Mouse (Mus musculus): ENCODE data around the gene Dusp8. TPM values are rescaled to one million over a fixed set of nuclear protein-coding genes. Genes with fewer than 3 reads are reported as not detected.
"Not testable (repeated sequence)": the region's sequence is repeated elsewhere in the genome, so short reads cannot be mapped to it uniquely, and the experiment has no call there.

The Dusp8 gene
- total RNA-seq (2021) = 10 to 100 TPM; 29.2 to 35.4 TPM
- long read RNA-seq, experiment 1, full-length matches to known transcripts = 3 of 12 reads
- long read RNA-seq, experiment 1, partial matches to known transcripts = 1 of 12 reads
- long read RNA-seq, experiment 1, other reads (novel, unspliced or antisense) = 8 of 12 reads
- long read RNA-seq, experiment 2, full-length matches to known transcripts = 4 of 12 reads
- long read RNA-seq, experiment 2, partial matches to known transcripts = 1 of 12 reads
- long read RNA-seq, experiment 2, other reads (novel, unspliced or antisense) = 7 of 12 reads

- peak; percentile 95 to 96 for DNase-seq
- intact Hi-C loops (cut with DNase I) = loop anchor here (5.0 kb wide), 1 partner anchor 33 kb away; the partner anchor contains the start of gene Mob2
Measured at GRCm38 (mm10) chr7:142095183-142095931, at the start of gene Dusp8. Dusp8 (minus strand) TSS chr7:142095843.

- no peak for DNase-seq
- intact Hi-C loops (cut with DNase I) = no loop called here
Measured at GRCm38 (mm10) chr7:142144507-142144906, 48.9 kb upstream of the Dusp8 start, which contains the start of gene Gm45337. Gm45337 (minus strand) TSS chr7:142144607.

GRCm38 (mm10) chr7:142143506-142144010 lies 47.9 kb upstream of the Dusp8 start:
- intact Hi-C loops (cut with DNase I); DNase-seq: not testable (repeated sequence)

- intact Hi-C loops (cut with DNase I) = no loop called here
- DNase-seq = no peak
Measured at GRCm38 (mm10) chr7:142140696-142141095, 45.1 kb upstream of the Dusp8 start.

GRCm38 (mm10) chr7:142135934-142136333 lies 40.3 kb upstream of the Dusp8 start, which contains the start of gene Gm39115:
Gm39115 (minus strand) TSS chr7:142136034.
- DNase-seq; intact Hi-C loops (cut with DNase I): not testable (repeated sequence)

- intact Hi-C loops (cut with DNase I) = no loop called here
- DNase-seq = peak; percentile 8 to 42
Measured at GRCm38 (mm10) chr7:142134206-142134995, 38.8 kb upstream of the Dusp8 start.

- DNase-seq = no peak
- intact Hi-C loops (cut with DNase I) = no loop called here
Measured at GRCm38 (mm10) chr7:142128843-142129242, 33.2 kb upstream of the Dusp8 start.

GRCm38 (mm10) chr7:142120629-142121028 lies 25.0 kb upstream of the Dusp8 start, which contains the start of gene Gm45618:
Gm45618 (minus strand) TSS chr7:142120729.
- intact Hi-C loops (cut with DNase I); DNase-seq: not testable (repeated sequence)

- intact Hi-C loops (cut with DNase I) = no loop called here
- DNase-seq = peak in 1 of 2 experiments; percentile 18
Measured at GRCm38 (mm10) chr7:142119632-142120031, 24.0 kb upstream of the Dusp8 start.

- intact Hi-C loops (cut with DNase I) = no loop called here
- DNase-seq = no peak
Measured at GRCm38 (mm10) chr7:142104747-142105146, 9.1 kb upstream of the Dusp8 start.

- DNase-seq = peak; percentile 85 to 87
- intact Hi-C loops (cut with DNase I) = loop anchor here (1.0 to 5.0 kb wide), 3 partner anchors 26 to 81 kb away; partner anchors contain the start of gene Mob2
Measured at GRCm38 (mm10) chr7:142097776-142098175, 2.1 kb upstream of the Dusp8 start.

- no peak for DNase-seq
- intact Hi-C loops (cut with DNase I) = loop anchor here (2.0 to 5.0 kb wide), 2 partner anchors 34 to 80 kb away; partner anchors contain the start of gene Mob2
Measured at GRCm38 (mm10) chr7:142096701-142097100, 1.1 kb upstream of the Dusp8 start.

- peak; percentile 43 to 55 for DNase-seq
- intact Hi-C loops (cut with DNase I) = loop anchor here (5.0 kb wide), 1 partner anchor 32 kb away; the partner anchor contains the start of gene Mob2
Measured at GRCm38 (mm10) chr7:142094301-142095143, 1.1 kb downstream of the Dusp8 start.

- intact Hi-C loops (cut with DNase I) = no loop called here
- no peak for DNase-seq
Measured at GRCm38 (mm10) chr7:142093696-142094240, 1.9 kb downstream of the Dusp8 start.

- intact Hi-C loops (cut with DNase I) = no loop called here
- no peak for DNase-seq
Measured at GRCm38 (mm10) chr7:142092991-142093390, 2.7 kb downstream of the Dusp8 start.

- intact Hi-C loops (cut with DNase I) = no loop called here
Measured at GRCm38 (mm10) chr7:142091848-142092247, 3.8 kb downstream of the Dusp8 start.

GRCm38 (mm10) chr7:142089648-142090447 lies 5.8 kb downstream of the Dusp8 start:
- intact Hi-C loops (cut with DNase I) = no loop called here
- DNase-seq = no peak

More at GRCm38 (mm10) chr7:142091848-142092247, 3.8 kb downstream of the Dusp8 start:
- no peak for DNase-seq

- intact Hi-C loops (cut with DNase I) = no loop called here
Measured at GRCm38 (mm10) chr7:142088886-142089285, 6.8 kb downstream of the Dusp8 start.

More at GRCm38 (mm10) chr7:142088886-142089285, 6.8 kb downstream of the Dusp8 start:
- peak in 1 of 2 experiments; percentile 36 for DNase-seq
